ENCODE assay signal across 9 mouse cellular contexts in the genomic region with DNA sequence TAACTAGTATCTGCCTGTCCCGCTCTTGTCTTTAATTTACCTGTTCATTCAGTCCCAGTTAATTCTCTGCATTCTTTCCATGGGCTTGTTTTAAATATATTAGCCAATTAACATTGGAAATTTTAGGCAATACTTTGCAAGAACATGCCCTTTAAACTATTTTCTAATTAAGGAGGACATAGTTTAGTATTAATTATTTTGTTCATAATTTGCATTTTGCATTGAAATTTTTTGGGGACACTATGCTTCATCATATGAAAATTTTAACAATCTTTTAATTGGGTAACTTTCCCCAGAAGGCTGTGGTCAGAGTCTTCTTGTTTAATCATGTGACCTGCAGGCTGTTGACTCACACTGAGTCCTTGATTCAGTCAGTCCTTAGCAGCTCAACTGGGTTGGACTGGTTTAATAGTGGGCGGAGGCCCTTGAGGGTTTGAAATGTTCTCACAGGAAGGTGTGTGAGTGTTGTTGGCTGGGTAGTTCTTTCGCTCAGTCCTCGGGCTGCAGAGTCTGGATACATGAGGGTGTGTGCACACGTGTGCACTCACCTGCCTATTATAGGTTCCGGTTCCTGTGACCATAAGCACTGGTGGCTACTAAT.
DNase-seq lines count a peak whose midpoint lies in the region; ATAC-seq and TF ChIP-seq lines count a peak whose summit lies in the region.
"Had no signal": no experiment of that assay in that cellular context is flagged by ENCODE, and none has a peak within 500 bp of the region (broad histone marks: within the 10 kb centered on the region; RNA-seq: fewer than 3 reads in every experiment).

No protein-coding gene starts in this region.

- H3K27ac ChIP-seq in heart, adult 2 months = peak overlapping the region; percentile 41
- H3K27ac ChIP-seq in heart, embryonic 10.5 days = no peak overlapping the region
- H3K27ac ChIP-seq in intestine, embryonic 16.5 days (ENCODE audit: low read length) = peak overlapping the region; percentile 42; the same call in 1 of the 2 replicates
- H3K27ac ChIP-seq in lung, embryonic 15.5 days = 0 out of 2 replicates have a peak overlapping the region, but pooled peaks have one; percentile 47
- H3K27ac ChIP-seq in left cerebral cortex, adult 2 months = no peak overlapping the region
- H3K27ac ChIP-seq: liver, embryonic 15.5 days had no signal

- peaks cover 20% of the 10 kb centered on the region for H3K36me3 ChIP-seq in heart, adult 2 months (ENCODE audit: control insufficient read depth, insufficient read depth, low read length)
- H3K36me3 ChIP-seq in heart, embryonic 10.5 days = 0 out of 2 replicates have a peak, but pooled peaks cover 2% of the 10 kb centered on the region
- H3K36me3 ChIP-seq in intestine, embryonic 16.5 days (ENCODE audit: control insufficient read depth, insufficient read depth, low read length) = no peaks in the 10 kb centered on the region
- no peaks in the 10 kb centered on the region for H3K36me3 ChIP-seq in lung, embryonic 15.5 days
- H3K36me3 ChIP-seq: liver, embryonic 15.5 days had no signal

- no peak overlapping the region for H3K4me2 ChIP-seq in intestine, embryonic 16.5 days (ENCODE audit: low read depth, low read length)
- H3K4me2 ChIP-seq in lung, embryonic 15.5 days = no peak overlapping the region
- H3K4me2 ChIP-seq: liver, embryonic 15.5 days had no signal

- POLR2A ChIA-PET in Patski (lab: Charles Lee) = interaction anchor here (1.3 kb wide), 1 partner anchor 10 kb away, joined by 4 read pairs; no protein-coding TSS in a partner anchor

- H3K79me2 ChIP-seq in heart, adult 2 months (replicated peaks; ENCODE audit: control insufficient read depth, insufficient read depth, low read length) = peaks cover 5% of the 10 kb centered on the region; the same call in 1 of the 2 replicates

- CTCF ChIA-PET in Patski (lab: Charles Lee) = interaction anchor here (0.7 to 1.6 kb wide), 2 partner anchors 9 to 16 kb away, joined by 3 to 8 read pairs; no protein-coding TSS in a partner anchor

- no peak for TF ChIP-seq POLR2A in heart, adult 2 months (IDR thresholded peaks at IDR 0.05; ENCODE audit: insufficient read depth, low read depth, low read length)

- TF ChIP-seq CTCF in heart, adult 2 months (IDR thresholded peaks at IDR 0.05) = no peak
- no peak for TF ChIP-seq CTCF in Patski (IDR thresholded peaks at IDR 0.05)
- no peak for TF ChIP-seq CTCF in left cerebral cortex, adult 2 months (IDR thresholded peaks at IDR 0.05)

- in situ Hi-C loops in Patski (cut with MboI; ENCODE audit: low pct_unique_long_range_greater_than_20kb) = no loop called here

- peaks cover 21% of the 10 kb centered on the region for H3K4me1 ChIP-seq in heart, adult 2 months (ENCODE audit: control insufficient read depth, insufficient read depth, low read length)
- peaks cover 35% of the 10 kb centered on the region for H3K4me1 ChIP-seq in heart, embryonic 10.5 days
- peaks cover 15% of the 10 kb centered on the region for H3K4me1 ChIP-seq in intestine, embryonic 16.5 days (ENCODE audit: control insufficient read depth, insufficient read depth, low read length)
- H3K4me1 ChIP-seq in lung, embryonic 15.5 days = peaks cover 4% of the 10 kb centered on the region; the same call in 1 of the 2 replicates
- H3K4me1 ChIP-seq: liver, embryonic 15.5 days had no signal

- 45% methylated on average over 6 of the region's 6 CpGs for WGBS in heart, adult 2 months
- WGBS in heart, embryonic 10.5 days = 76% methylated on average over 6 of the region's 6 CpGs
- 57% methylated on average over 6 of the region's 6 CpGs for WGBS in intestine, embryonic 16.5 days
- 58% methylated on average over 6 of the region's 6 CpGs for WGBS in lung, embryonic 15.5 days

- peak; percentile 91 for ATAC-seq in Patski
- ATAC-seq in intestine, embryonic 16.5 days = peak; percentile 94
- ATAC-seq in lung, embryonic 15.5 days (ENCODE audit: borderline replicate concordance, extremely low read depth, low FRiP score, low TSS enrichment) = peak; percentile 81; the same call in 1 of the 2 replicates

- no peak overlapping the region for H3K9ac ChIP-seq in heart, adult 2 months (ENCODE audit: low read depth, low read length)
- no peak overlapping the region for H3K9ac ChIP-seq in intestine, embryonic 16.5 days (ENCODE audit: low read depth, low read length)
- no peak overlapping the region for H3K9ac ChIP-seq in lung, embryonic 15.5 days
- H3K9ac ChIP-seq: liver, embryonic 15.5 days had no signal

- intact Hi-C loops in heart, adult 2 months (cut with DNase I) = loop anchor here (2.0 kb wide), 1 partner anchor 19 kb away; no protein-coding TSS in a partner anchor
- intact Hi-C loops in left cerebral cortex, adult 2 months (cut with DNase I) = no loop called here

- H3K9me3 ChIP-seq in heart, embryonic 10.5 days = no peaks in the 10 kb centered on the region
- H3K9me3 ChIP-seq in intestine, embryonic 16.5 days (ENCODE audit: control insufficient read depth, low read length) = no peaks in the 10 kb centered on the region
- no peaks in the 10 kb centered on the region for H3K9me3 ChIP-seq in lung, embryonic 15.5 days
- H3K9me3 ChIP-seq: liver, embryonic 15.5 days had no signal

- peak in 1 of 2 experiments; percentile 40 for DNase-seq in heart, adult 2 months
- DNase-seq in heart, embryonic 10.5 days (ENCODE audit: low spot score) = no peak
- DNase-seq in Patski (ENCODE audit: low read depth, low spot score) = no peak
- no peak for DNase-seq in retina, postnatal 1 day
- DNase-seq in cerebellum, postnatal 4 days (ENCODE audit: low spot score in 2 of 2) = no peak
- DNase-seq in left cerebral cortex, adult 2 months (ENCODE audit: extremely low spot score in 1 of 2, low spot score in 2 of 2) = no peak

- no peak overlapping the region for H3K4me3 ChIP-seq in heart, adult 2 months
- no peak overlapping the region for H3K4me3 ChIP-seq in heart, embryonic 10.5 days
- H3K4me3 ChIP-seq in intestine, embryonic 16.5 days (ENCODE audit: low read length) = no peak overlapping the region
- no peak overlapping the region for H3K4me3 ChIP-seq in lung, embryonic 15.5 days
- H3K4me3 ChIP-seq in left cerebral cortex, adult 2 months = no peak overlapping the region
- H3K4me3 ChIP-seq: liver, embryonic 15.5 days had no signal

- H3K27me3 ChIP-seq in heart, adult 2 months (ENCODE audit: control insufficient read depth, insufficient read depth, low read length) = no peaks in the 10 kb centered on the region
- H3K27me3 ChIP-seq in heart, embryonic 10.5 days (ENCODE audit: insufficient read depth, poor library complexity, severe bottlenecking) = no peaks in the 10 kb centered on the region
- H3K27me3 ChIP-seq in Patski = no peaks in the 10 kb centered on the region
- no peaks in the 10 kb centered on the region for H3K27me3 ChIP-seq in intestine, embryonic 16.5 days (replicated peaks; ENCODE audit: control insufficient read depth, insufficient read depth, low read length)
- no peaks in the 10 kb centered on the region for H3K27me3 ChIP-seq in lung, embryonic 15.5 days
- H3K27me3 ChIP-seq: liver, embryonic 15.5 days had no signal

- no peak for TF ChIP-seq EP300 in heart, adult 2 months (IDR thresholded peaks at IDR 0.05; ENCODE audit: insufficient read depth, low read depth, low read length)

Comparison
In these comparisons a context has a peak if more than half of its experiments do, and no peak if none do; other contexts are left out.
1. H3K27ac ChIP-seq: peak in heart, adult 2 months (single experiment), intestine, embryonic 16.5 days (single experiment) and lung, embryonic 15.5 days (single experiment); none in heart, embryonic 10.5 days (single experiment) and left cerebral cortex, adult 2 months (single experiment).
2. Peak in every context shown above with its lines, with median percentiles within 50 percentile points of each other: ATAC-seq.